Mouse (Mus musculus): ENCODE measurements around the gene Trim38. TPM values are rescaled to one million over a fixed set of nuclear protein-coding genes. Genes with fewer than 3 reads are reported as not detected.

Gene Trim38
- total RNA-seq, 2 experiments from 2014 or later: not detected

DNA sequence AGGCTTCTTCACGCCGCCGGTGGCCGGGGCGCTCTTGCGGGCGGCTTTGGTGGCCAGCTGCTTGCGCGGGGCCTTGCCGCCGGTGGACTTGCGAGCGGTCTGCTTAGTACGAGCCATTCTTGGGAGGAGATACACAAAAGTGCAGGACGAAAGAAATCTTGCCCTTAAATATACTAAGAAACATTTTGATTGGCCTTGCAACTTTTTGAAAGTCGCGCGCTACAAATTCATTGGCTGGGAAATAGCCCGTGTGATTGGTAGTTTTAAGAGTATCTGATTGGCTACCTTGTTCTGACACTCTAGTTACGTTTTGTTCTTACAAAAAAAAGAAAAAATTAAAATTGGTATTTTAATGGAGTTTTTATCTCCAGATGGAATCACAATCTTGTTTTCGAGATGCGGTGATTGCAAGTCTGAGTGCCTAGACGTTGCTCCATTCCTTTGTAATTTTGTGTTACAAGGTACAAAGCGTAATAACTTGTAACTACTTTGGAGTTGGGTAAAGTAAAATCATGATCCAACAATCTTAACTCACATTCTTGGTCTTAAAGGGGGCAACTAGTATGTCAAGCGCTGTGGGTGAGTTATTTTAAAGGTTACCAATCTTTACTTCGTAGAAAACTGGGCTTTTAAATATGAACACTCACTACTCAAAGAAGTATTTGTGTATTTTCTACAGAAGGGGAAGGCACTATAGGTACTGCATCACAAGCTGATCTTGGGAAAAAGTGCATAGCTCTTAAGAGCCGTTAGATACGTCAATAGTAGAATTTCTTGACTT is 24.1 kb upstream of the Trim38 start, which contains the start of gene Hist1h3c:
Gene Hist1h3c (minus strand): TSS at position 222 of the 781 bp plus-strand sequence.
- ATAC-seq (ENCODE audit: poor library complexity, severe bottlenecking): peak; percentile 55

GRCm38 (mm10) chr13:23746201-23747080 is 23.3 kb upstream of the Trim38 start, which contains the start of gene Hist1h2bb:
TSS of gene Hist1h2bb (plus strand) at chr13:23746734.
- peak; percentile 72 for ATAC-seq (ENCODE audit: poor library complexity, severe bottlenecking)

GRCm38 (mm10) chr13:23747081-23747891 is 22.4 kb upstream of the Trim38 start:
- ATAC-seq (ENCODE audit: poor library complexity, severe bottlenecking): no peak

GRCm38 (mm10) chr13:23747892-23748288 is 21.8 kb upstream of the Trim38 start:
- ATAC-seq (ENCODE audit: poor library complexity, severe bottlenecking): no peak

GRCm38 (mm10) chr13:23749563-23750121 is 20.1 kb upstream of the Trim38 start:
- ATAC-seq (ENCODE audit: poor library complexity, severe bottlenecking): no peak

DNA sequence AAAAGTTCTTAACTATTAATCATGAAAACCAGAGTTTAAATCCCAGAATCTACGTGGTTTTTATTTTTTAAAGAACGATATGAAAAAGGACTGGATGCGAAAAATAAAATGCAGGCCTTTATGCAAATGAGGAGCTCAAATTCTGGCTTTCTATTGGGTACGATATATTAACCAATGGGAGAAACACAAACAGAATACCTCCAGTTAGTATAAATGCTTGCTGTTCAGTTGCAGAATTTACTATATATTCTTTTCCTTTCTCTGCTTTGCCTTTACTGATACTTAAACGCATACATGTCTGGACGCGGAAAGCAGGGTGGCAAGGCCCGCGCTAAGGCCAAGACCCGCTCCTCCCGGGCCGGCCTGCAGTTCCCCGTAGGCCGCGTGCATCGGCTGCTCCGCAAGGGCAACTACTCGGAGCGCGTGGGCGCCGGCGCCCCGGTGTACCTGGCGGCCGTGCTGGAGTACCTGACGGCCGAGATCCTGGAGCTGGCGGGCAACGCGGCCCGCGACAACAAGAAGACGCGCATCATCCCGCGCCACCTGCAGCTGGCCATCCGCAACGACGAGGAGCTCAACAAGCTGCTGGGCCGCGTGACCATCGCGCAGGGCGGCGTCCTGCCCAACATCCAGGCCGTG is 18.8 kb upstream of the Trim38 start, which contains the start of gene Hist1h2ab:
Gene Hist1h2ab (plus strand): TSS at position 288 of the 639 bp plus-strand sequence.
- peak; percentile 27 for ATAC-seq (ENCODE audit: poor library complexity, severe bottlenecking)

GRCm38 (mm10) chr13:23751478-23751956 is 18.2 kb upstream of the Trim38 start:
- ATAC-seq (ENCODE audit: poor library complexity, severe bottlenecking): peak; percentile 22; the same call in 1 of the 2 replicates

- ATAC-seq (ENCODE audit: poor library complexity, severe bottlenecking): peak; percentile 68
Measured at GRCm38 (mm10) chr13:23752067-23752741, 17.5 kb upstream of the Trim38 start, which contains the start of gene Hist1h3b. TSS of gene Hist1h3b (plus strand) at chr13:23752267.

DNA sequence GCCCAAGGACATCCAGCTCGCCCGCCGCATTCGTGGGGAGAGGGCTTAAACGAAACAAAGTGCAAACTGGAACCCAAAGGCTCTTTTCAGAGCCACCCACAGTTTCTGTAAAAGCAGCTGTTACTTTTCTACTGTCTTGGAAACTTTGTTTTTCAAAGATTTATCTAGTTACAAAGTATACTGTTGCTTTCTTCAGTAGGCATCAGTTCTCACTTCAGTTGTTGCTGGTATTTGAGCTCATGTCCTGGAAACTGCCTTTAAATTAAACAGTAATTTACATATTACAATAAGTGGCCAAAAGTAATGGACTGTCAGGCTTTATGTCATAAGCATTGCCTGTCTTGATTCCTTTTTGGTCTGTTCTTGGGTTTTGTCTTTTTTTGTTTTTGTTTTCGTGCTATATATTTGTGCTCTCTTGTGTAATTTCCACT is 17.0 kb upstream of the Trim38 start:
- no peak for ATAC-seq (ENCODE audit: poor library complexity, severe bottlenecking)

- ATAC-seq (ENCODE audit: poor library complexity, severe bottlenecking): no peak
Measured at GRCm38 (mm10) chr13:23753314-23754078, 16.2 kb upstream of the Trim38 start.

DNA sequence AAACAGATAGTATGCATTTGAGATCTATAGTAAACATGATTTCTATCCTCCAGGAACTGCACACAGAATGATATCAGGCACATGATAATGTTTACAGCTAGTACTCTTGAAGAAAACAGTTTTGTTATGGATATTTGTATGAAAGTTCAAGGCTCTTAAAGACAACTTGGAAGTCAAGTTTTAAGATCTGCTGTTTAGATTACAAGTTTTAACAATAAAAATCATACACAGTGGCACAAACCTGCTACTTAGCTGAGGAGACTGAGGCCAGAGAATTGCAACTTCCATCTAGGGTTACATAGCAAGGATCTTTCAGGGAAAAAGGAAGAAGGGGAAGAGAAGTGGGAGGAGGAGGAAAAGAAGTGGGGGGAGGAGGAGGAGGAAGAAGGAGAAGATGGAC is 14.7 kb upstream of the Trim38 start:
- no peak for ATAC-seq (ENCODE audit: poor library complexity, severe bottlenecking)

- peak; percentile 50 for ATAC-seq (ENCODE audit: poor library complexity, severe bottlenecking)
Measured at GRCm38 (mm10) chr13:23756790-23757189, 12.9 kb upstream of the Trim38 start, which contains the start of gene Hist1h4b. TSS of gene Hist1h4b (plus strand) at chr13:23757013.

DNA sequence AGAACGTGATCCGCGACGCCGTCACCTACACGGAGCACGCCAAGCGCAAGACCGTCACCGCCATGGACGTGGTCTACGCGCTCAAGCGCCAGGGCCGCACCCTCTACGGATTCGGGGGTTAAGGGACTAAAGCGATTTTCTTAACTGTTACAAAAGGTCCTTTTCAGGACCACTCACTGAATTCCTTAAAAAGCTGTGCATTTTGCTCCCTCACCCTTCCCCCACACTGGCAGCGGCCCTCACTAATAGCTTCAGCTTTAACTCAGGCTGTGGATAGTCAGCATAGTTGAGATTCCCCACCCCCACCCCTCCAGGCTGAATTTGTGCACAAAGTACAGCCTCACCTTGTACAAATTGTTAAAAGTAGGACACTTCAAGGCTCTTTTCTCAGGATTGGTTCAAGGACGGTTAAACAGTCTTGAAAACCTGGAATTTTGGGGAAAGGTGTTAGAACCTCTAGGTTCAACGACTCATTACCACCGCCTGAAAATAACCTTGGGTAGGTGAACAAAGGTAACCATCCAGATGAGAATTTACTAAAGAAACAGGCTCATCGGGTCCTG is 12.4 kb upstream of the Trim38 start:
- ATAC-seq (ENCODE audit: poor library complexity, severe bottlenecking): peak; percentile 5; the same call in 1 of the 2 replicates

GRCm38 (mm10) chr13:23757921-23758320 is 11.8 kb upstream of the Trim38 start:
- no peak for ATAC-seq (ENCODE audit: poor library complexity, severe bottlenecking)

DNA sequence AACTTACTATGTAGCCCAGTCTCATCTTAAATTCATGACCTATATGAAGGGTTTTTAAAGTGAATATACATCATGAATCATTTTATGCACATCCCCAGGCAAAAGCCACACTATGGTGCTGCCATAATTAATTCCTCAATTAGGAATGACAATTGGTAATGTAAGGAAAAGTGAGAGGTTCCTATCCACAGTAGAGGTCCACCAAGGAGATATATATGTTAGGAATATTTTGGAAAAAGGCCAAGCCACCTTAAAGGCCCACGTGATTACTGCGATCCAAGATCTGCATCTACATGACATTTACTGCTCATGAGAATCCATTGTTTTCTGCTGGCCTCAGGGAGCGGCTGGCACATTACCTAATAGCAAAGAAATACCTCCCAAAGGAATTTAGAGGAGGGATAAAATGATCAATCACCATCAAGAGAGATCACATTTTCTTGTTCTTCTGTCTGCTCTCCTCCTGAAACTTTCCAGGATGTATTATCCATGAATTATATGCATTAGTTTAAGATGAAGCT is 10.4 kb upstream of the Trim38 start:
- ATAC-seq (ENCODE audit: poor library complexity, severe bottlenecking): no peak

DNA sequence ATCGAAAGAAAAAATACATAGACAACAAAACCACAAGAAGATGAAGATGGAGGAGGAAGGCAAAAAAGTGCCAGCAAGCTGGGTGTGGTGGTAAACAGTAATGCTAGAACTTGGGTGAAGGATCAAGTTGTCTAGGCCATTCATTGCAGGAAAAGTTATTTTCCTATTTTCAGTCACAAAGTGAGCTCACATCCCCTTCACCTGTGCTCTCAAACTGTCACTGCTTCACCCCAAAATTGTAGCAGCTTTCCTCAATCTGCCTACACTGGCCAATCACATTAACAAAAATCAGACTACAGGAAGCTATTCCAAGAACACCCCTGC is 9.8 kb upstream of the Trim38 start:
- ATAC-seq (ENCODE audit: poor library complexity, severe bottlenecking): no peak

DNA sequence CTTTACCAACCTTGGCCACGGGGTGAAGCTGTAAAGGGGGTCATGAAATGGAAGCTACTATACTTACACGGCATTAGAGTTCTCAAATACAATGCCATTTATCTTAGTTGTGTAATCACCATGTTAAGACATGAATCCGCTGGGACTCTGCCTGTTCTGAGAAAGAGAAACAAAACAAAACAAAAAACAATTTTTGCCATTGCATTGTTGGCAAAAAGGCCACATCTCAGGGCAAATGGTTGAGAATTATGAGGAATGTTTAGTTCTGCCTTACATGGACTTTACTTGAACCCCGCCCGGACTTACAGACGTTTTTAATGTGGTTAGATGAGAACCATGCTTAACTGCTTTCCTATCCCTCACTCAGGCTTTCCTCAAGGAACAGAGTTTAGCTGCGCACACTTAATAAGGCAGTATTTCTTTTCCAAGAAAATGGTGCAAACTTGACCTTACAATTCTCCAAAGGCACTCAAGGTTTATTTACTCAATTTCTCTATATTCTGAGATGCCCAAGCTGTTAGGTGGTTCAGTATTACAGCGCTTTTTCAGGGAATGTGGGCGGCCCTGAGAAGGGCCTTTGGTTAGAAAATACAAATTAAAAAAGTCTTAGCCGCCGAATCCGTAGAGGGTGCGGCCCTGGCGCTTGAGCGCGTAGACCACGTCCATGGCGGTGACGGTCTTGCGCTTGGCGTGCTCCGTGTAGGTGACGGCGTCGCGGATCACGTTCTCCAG is 9.3 kb upstream of the Trim38 start:
- ATAC-seq (ENCODE audit: poor library complexity, severe bottlenecking): no peak

Data from megakaryocyte, adult 5-6 weeks (primary cell).